Mouse (Mus musculus) cortical plate, adult 2 months (tissue): Measurements from ENCODE around the gene Lmna.

Experiments
- CTCF ChIP-seq: fragments of 200-500 bp; IDR thresholded peaks from 2 replicates; pipeline ENCODE4 v1.5.1; 2011; ENCODE audit warnings: mild to moderate bottlenecking, control low read depth, low read length; ENCODE audit not compliant: insufficient read depth; ENCODE audit errors: extremely low read depth
- POLR2A ChIP-seq: fragments of 200-500 bp; IDR thresholded peaks from 2 replicates; pipeline ENCODE4 v1.6.1; 2011; ENCODE audit warnings: mild to moderate bottlenecking, low read length, control low read depth; ENCODE audit not compliant: insufficient read depth; ENCODE audit errors: extremely low read depth

DNA sequence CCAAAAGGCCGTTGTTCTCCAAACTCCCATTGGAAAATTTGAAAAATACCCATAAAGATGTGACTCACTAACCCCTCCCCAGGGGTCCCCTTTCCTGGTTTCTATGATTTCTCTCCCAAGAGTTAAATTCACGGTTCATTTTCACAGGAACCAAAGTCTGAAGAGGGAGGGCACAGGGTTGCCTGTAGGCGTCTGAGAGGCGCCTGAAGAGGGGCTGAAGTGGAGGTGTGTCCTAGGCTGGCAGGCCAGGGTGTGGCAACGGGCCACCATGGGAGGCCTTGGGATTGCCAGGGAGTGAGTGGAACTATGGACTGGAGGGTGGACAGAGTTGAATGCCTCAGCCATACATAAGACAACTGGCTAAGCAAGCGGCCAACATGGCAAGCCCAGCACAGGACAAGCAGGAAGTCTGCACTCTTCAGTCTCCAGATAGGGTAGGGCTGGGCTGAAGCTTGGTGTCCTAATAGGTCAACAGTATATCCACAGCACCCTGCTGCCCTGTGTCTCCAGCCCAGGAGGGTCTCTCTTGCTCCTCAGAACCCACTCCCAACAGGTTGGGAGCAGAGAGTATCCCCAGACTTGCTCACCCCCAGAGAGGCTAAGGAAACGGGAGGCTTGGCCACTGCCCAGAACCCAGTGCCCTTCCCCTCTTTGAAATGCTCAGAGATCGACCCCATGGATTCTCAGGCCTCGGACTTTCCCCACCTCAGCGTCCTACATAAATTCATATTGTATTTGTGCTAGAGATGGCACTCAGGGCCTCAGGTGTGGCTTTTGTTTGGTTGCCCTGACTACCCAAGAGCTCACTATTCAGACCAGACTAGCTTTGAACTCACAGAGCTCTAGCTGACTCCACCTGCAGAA, 4.7 kb upstream of the Lmna start:
- no peak for TF ChIP-seq CTCF
- TF ChIP-seq POLR2A = no peak
